ENCODE assay signal across 11 mouse cellular contexts in the genomic region with DNA sequence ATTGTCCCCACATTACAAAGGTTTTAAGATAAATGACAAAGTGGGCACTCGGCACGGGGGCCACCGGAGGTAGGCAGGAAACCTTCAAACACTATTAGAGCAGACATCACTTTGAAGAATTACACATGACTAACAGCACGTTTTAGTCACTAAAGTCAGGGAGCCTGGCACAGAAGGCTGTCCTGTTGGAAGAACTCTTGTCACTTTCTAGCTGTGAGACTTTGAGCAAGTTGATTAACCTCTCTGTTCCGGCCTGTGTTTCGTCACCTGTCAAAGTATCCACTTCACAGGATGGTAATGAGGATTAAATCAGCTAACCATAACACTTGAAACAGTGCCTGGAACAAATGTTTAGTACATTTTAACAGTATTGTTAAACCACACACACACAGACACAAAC. TPM values are rescaled to one million over a fixed set of nuclear protein-coding genes. Genes with fewer than 3 reads are reported as not detected.
A peak's percentile ranks its signal among the peaks of the same experiment; 100 is the strongest.
DNase-seq lines count a peak whose midpoint lies in the region; ATAC-seq and TF ChIP-seq lines count a peak whose summit lies in the region.
"Had no signal": no experiment of that assay in that cellular context is flagged by ENCODE, and none has a peak within 500 bp of the region (broad histone marks: within the 10 kb centered on the region; RNA-seq: fewer than 3 reads in every experiment).

No protein-coding gene starts in this region.

- H3K27ac ChIP-seq in embryonic facial prominence, embryonic 10.5 days (replicated peaks) = no peak overlapping the region
- H3K27ac ChIP-seq in limb, embryonic 11.5 days (replicated peaks; ENCODE audit: low read depth, low read length) = no peak overlapping the region
- H3K27ac ChIP-seq in midbrain, embryonic 12.5 days (replicated peaks) = no peak overlapping the region
- no peak overlapping the region for H3K27ac ChIP-seq in intestine, postnatal 0 days (ENCODE audit: low read depth, low read length)
- H3K27ac ChIP-seq: heart, embryonic 13.5 days; intestine, embryonic 15.5 days had no signal

- peak overlapping the region; percentile 82 for H3K4me2 ChIP-seq in limb, embryonic 11.5 days (ENCODE audit: low read depth, severe bottlenecking)
- H3K4me2 ChIP-seq in midbrain, embryonic 12.5 days (replicated peaks) = peak overlapping the region; percentile 84
- no peak overlapping the region for H3K4me2 ChIP-seq in intestine, postnatal 0 days (replicated peaks; ENCODE audit: low read depth)

- DNase-seq in MN1 (ENCODE audit: low spot score) = peak; percentile 43
- DNase-seq in embryonic facial prominence, embryonic 10.5 days (ENCODE audit: low spot score) = no peak
- DNase-seq in limb, embryonic 11.5 days (ENCODE audit: low spot score) = no peak
- DNase-seq in layer of hippocampus, adult 8-10 months (ENCODE audit: low spot score in 2 of 2) = no peak
- no peak for DNase-seq in thymus, adult 18-20 months
- DNase-seq: lung, postnatal 10 days had no signal

- 0 out of 2 replicates have a peak overlapping the region, but pooled peaks have one; percentile 17 for H3K9ac ChIP-seq in limb, embryonic 11.5 days (ENCODE audit: low read length)
- 0 out of 2 replicates have a peak overlapping the region, but pooled peaks have one; percentile 24 for H3K9ac ChIP-seq in midbrain, embryonic 12.5 days (replicated peaks)
- no peak overlapping the region for H3K9ac ChIP-seq in intestine, postnatal 0 days (ENCODE audit: low read depth, low read length)
- H3K9ac ChIP-seq: intestine, embryonic 15.5 days had no signal

- ATAC-seq in limb, embryonic 11.5 days (ENCODE audit: insufficient number of reproducible peaks, low FRiP score, low TSS enrichment, low read depth) = no peak
- no peak for ATAC-seq in midbrain, embryonic 12.5 days (ENCODE audit: low FRiP score, low read depth)
- no peak for ATAC-seq in intestine, postnatal 0 days
- ATAC-seq: activated CD4-positive, CD25-positive, alpha-beta regulatory T cell, adult 4 months; intestine, embryonic 15.5 days had no signal

- 24% methylated on average over 6 of the region's 6 CpGs for WGBS in embryonic facial prominence, embryonic 10.5 days
- 3% methylated on average over 6 of the region's 6 CpGs for WGBS in limb, embryonic 11.5 days
- 15% methylated on average over 6 of the region's 6 CpGs for WGBS in midbrain, embryonic 12.5 days
- WGBS in intestine, postnatal 0 days = 62% methylated on average over 6 of the region's 6 CpGs

- no peaks in the 10 kb centered on the region for H3K36me3 ChIP-seq in embryonic facial prominence, embryonic 10.5 days (replicated peaks)
- no peaks in the 10 kb centered on the region for H3K36me3 ChIP-seq in limb, embryonic 11.5 days (ENCODE audit: control insufficient read depth, insufficient read depth, low read length)
- no peaks in the 10 kb centered on the region for H3K36me3 ChIP-seq in midbrain, embryonic 12.5 days
- H3K36me3 ChIP-seq in intestine, postnatal 0 days (ENCODE audit: control insufficient read depth, insufficient read depth) = no peaks in the 10 kb centered on the region
- H3K36me3 ChIP-seq: heart, embryonic 13.5 days; intestine, embryonic 15.5 days had no signal

- H3K4me3 ChIP-seq in embryonic facial prominence, embryonic 10.5 days = peak overlapping the region; percentile 82; the same call in 1 of the 2 replicates
- H3K4me3 ChIP-seq in limb, embryonic 11.5 days (ENCODE audit: low read depth, low read length) = peak overlapping the region; percentile 79
- H3K4me3 ChIP-seq in midbrain, embryonic 12.5 days = peak overlapping the region; percentile 85
- H3K4me3 ChIP-seq in intestine, postnatal 0 days (ENCODE audit: low read depth, low read length) = no peak overlapping the region
- H3K4me3 ChIP-seq: intestine, embryonic 15.5 days had no signal

- no peaks in the 10 kb centered on the region for H3K9me3 ChIP-seq in embryonic facial prominence, embryonic 10.5 days
- H3K9me3 ChIP-seq in limb, embryonic 11.5 days (ENCODE audit: control insufficient read depth, low read length) = no peaks in the 10 kb centered on the region
- no peaks in the 10 kb centered on the region for H3K9me3 ChIP-seq in midbrain, embryonic 12.5 days
- no peaks in the 10 kb centered on the region for H3K9me3 ChIP-seq in intestine, postnatal 0 days (ENCODE audit: control insufficient read depth)
- H3K9me3 ChIP-seq: heart, embryonic 13.5 days; intestine, embryonic 15.5 days had no signal

- H3K4me1 ChIP-seq in embryonic facial prominence, embryonic 10.5 days = peaks cover 79% of the 10 kb centered on the region
- H3K4me1 ChIP-seq in limb, embryonic 11.5 days (ENCODE audit: control insufficient read depth, insufficient read depth, low read length) = peaks cover 36% of the 10 kb centered on the region
- peaks cover 52% of the 10 kb centered on the region for H3K4me1 ChIP-seq in midbrain, embryonic 12.5 days
- H3K4me1 ChIP-seq in intestine, postnatal 0 days (replicated peaks; ENCODE audit: control insufficient read depth, insufficient read depth, low read length) = peaks cover 3% of the 10 kb centered on the region; the same call in 1 of the 2 replicates

- H3K27me3 ChIP-seq in embryonic facial prominence, embryonic 10.5 days (replicated peaks; ENCODE audit: low read depth, poor library complexity, severe bottlenecking) = peaks cover 90% of the 10 kb centered on the region
- peaks cover 4% of the 10 kb centered on the region for H3K27me3 ChIP-seq in limb, embryonic 11.5 days (ENCODE audit: control insufficient read depth, insufficient read depth, low read length)
- peaks cover 41% of the 10 kb centered on the region for H3K27me3 ChIP-seq in midbrain, embryonic 12.5 days
- peaks cover 36% of the 10 kb centered on the region for H3K27me3 ChIP-seq in intestine, postnatal 0 days (replicated peaks; ENCODE audit: control insufficient read depth, insufficient read depth, low read length)

- no peak for TF ChIP-seq CTCF in intestine, postnatal 0 days (IDR thresholded peaks at IDR 0.05; ENCODE audit: low read depth)

RNA-seq across cellular contexts. Expression of gene Hs3st3b1, which starts 4.5 kb away (rescaled TPM):
- 9.5 and 11.8 TPM in 2 replicates for polyA plus RNA-seq in embryonic facial prominence, embryonic 10.5 days (2016; fragmentation: Nextera tagmentation; extraction: Ambion mirVana)
- polyA plus RNA-seq in limb, embryonic 11.5 days (2014; fragmentation: Nextera tagmentation; extraction: Ambion mirVana) = 27.1 and 30.4 TPM in 2 replicates
- polyA plus RNA-seq in midbrain, embryonic 12.5 days (2016; fragmentation: Nextera tagmentation; extraction: Ambion mirVana) = 20.1 and 22.0 TPM in 2 replicates
- 1 to 10 TPM in 2 of 4 experiments, under 1 TPM in 2; 0.45 to 1.6 (median 0.90) TPM for total RNA-seq in layer of hippocampus, adult 8-10 months (2022)
- 2.5 and 2.6 TPM in 2 replicates for polyA plus RNA-seq in intestine, postnatal 0 days (2015; fragmentation: Nextera tagmentation; extraction: Ambion mirVana)
